Mouse (Mus musculus) brain, embryonic 14.5 days (tissue): Measurements from ENCODE around the gene Msi2.

Source experiments
- CTCF ChIP-seq: fragments of 200-500 bp; IDR thresholded peaks from 2 replicates; pipeline ENCODE4 v1.5.1; 2012; ENCODE audit warnings: inconsistent platforms, mild to moderate bottlenecking, moderate library complexity, borderline replicate concordance; ENCODE audit not compliant: insufficient read depth, insufficient read length; ENCODE audit errors: extremely low read depth
- POLR2A ChIP-seq: fragments of 200-500 bp; IDR thresholded peaks from 2 replicates; pipeline ENCODE4 v1.6.1; 2012; ENCODE audit warnings: mild to moderate bottlenecking, inconsistent platforms, borderline replicate concordance; ENCODE audit not compliant: poor library complexity, insufficient read depth, insufficient read length, severe bottlenecking; ENCODE audit errors: extremely low read depth

DNA sequence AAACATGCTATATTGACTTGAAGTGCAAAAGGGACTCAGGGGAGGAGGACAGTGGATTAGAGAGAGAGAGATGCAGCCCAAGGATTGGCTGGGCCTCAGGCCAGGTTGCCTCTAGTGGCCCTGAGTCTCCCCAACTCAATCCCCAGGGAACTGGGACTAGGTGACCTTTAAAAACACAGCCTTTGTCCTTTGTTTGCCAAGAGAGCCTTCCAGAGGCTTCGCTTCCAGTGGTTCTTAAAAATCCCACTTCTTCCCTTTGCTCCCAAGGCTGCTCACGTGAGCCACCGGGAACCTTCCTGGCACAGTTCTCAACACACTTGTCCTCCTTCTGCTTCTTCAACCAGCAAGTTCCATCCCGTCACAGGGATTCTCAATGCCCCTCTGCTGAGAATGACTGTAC lies 159.6 kb downstream of the Msi2 start:
- TF ChIP-seq CTCF: no peak
- TF ChIP-seq POLR2A: no peak
